ENCODE assay signal across 1 mouse cellular context in the genomic region with DNA sequence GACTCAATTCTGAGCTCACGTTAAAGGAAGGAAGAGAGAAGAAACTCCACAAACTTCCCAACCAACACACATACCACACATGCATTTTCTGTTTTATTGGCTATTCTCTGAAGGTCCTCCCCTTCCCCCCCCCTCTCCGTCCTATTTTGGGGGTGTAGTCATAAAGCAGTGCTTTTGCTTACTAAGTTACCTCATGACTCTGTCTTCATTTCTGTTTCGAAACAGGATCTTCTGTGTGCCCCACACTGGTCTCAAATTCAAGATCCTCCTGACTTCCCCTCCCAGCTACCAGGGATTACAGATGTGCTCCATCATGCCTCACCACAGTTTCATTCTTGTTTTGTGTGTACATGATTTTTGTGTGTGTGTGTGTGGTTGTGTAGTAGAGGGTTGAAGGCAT.
TF ChIP-seq lines count a peak whose summit lies in the region.

No protein-coding gene starts in this region.

TF ChIP-seq in CH12.LX, 34 proteins besides CTCF, POLR2A, EP300 and RAD21:
- no peak for TF ChIP-seq MAX (IDR thresholded peaks at IDR 0.05; ENCODE audit: low read length)
- TF ChIP-seq HCFC1 (IDR thresholded peaks at IDR 0.05; ENCODE audit: low read depth, low read length): no peak
